Mouse (Mus musculus) heart, embryonic 14.5 days (tissue): Measurements from ENCODE around the gene Srd5a3. TPM values are rescaled to one million over a fixed set of nuclear protein-coding genes. Genes with fewer than 3 reads are reported as not detected.
A peak's percentile ranks its signal among the peaks of the same experiment; 100 is the strongest.

ENCODE experiments used
- ATAC-seq: fragments of 200-750 bp; cut with Nextera tagmentation; 2 replicates; pipeline ENCODE4 v1.8.0; 2017; ENCODE audit warnings: low read depth, moderate TSS enrichment; ENCODE audit not compliant: insufficient number of reproducible peaks, insufficient read depth, low FRiP score
- H3K27ac ChIP-seq, 2 experiments: fragments of 200-500 bp in 1 of 2; fragments of 300-500 bp in 1 of 2; sonication (generic) in 1 of 2; replicated peaks in 1 of 2; 2 replicates each; pipeline ENCODE4 v1.5.1; 2012 to 2014; ENCODE audit warnings: low read depth in 2 of 2, low read length in 2 of 2, control low read depth in 1 of 2, mild to moderate bottlenecking in 1 of 2, mixed read lengths in 1 of 2; ENCODE audit not compliant: control insufficient read depth in 1 of 2, insufficient read depth in 1 of 2
- H3K27me3 ChIP-seq: fragments of 300-500 bp; sonication (generic); 2 replicates; pipeline ENCODE4 v1.6.1; 2014; ENCODE audit warnings: mild to moderate bottlenecking, low read length, control low read depth; ENCODE audit not compliant: control insufficient read depth, insufficient read depth
- H3K36me3 ChIP-seq: fragments of 300-500 bp; sonication (generic); 2 replicates; pipeline ENCODE4 v1.6.1; 2014; ENCODE audit warnings: mild to moderate bottlenecking, control low read depth, low read length, mixed read lengths; ENCODE audit not compliant: control insufficient read depth, insufficient read depth
- H3K4me1 ChIP-seq, 2 experiments: fragments of 200-500 bp in 1 of 2; fragments of 300-500 bp in 1 of 2; sonication (generic) in 1 of 2; 2 replicates each; pipeline ENCODE4 v1.6.1; 2012 to 2014; ENCODE audit warnings: low read length in 2 of 2, control low read depth in 1 of 2, mixed read lengths in 1 of 2; ENCODE audit not compliant: control insufficient read depth in 2 of 2, insufficient read depth in 2 of 2
- H3K4me2 ChIP-seq: fragments of 300-500 bp; sonication (generic); 2 replicates; pipeline ENCODE4 v1.6.1; 2014; ENCODE audit warnings: mild to moderate bottlenecking, low read length
- H3K4me3 ChIP-seq, 2 experiments: fragments of 200-500 bp in 1 of 2; fragments of 300-500 bp in 1 of 2; sonication (generic) in 1 of 2; 2 replicates each; pipeline ENCODE4 v1.5.1; 2012 to 2014; ENCODE audit warnings: low read length in 2 of 2, mild to moderate bottlenecking in 2 of 2, control low read depth in 1 of 2, low read depth in 1 of 2, moderate library complexity in 1 of 2; ENCODE audit not compliant: control insufficient read depth in 1 of 2, insufficient read depth in 1 of 2
- H3K9ac ChIP-seq: fragments of 300-500 bp; sonication (generic); 2 replicates; pipeline ENCODE4 v1.6.1; 2014; ENCODE audit warnings: mild to moderate bottlenecking, low read length
- H3K9me3 ChIP-seq: fragments of 300-500 bp; sonication (generic); 2 replicates; pipeline ENCODE4 v1.6.1; 2016; ENCODE audit warnings: low read length, control low read depth; ENCODE audit not compliant: control insufficient read depth
- WGBS: fragments of 180-500 bp; shearing (Covaris S2); extraction: QIAGEN DNeasy Blood & Tissue Kit; methylation state at CpG from one replicate; pipeline ENCODE4 v1.1.7; 2014; 5-methylcytosine and 5-hydroxymethylcytosine counted together
- polyA plus RNA-seq: library from polyadenylated mRNA; unstranded; fragments of >200 nt; fragmentation: Nextera tagmentation; extraction: Ambion mirVana; gene quantifications from 2 replicates; pipeline ENCODE4 v1.2.1, GENCODE M21; 2014

Gene Srd5a3
- polyA plus RNA-seq, 1 experiment from 2014 or later = 22.6 TPM

DNA sequence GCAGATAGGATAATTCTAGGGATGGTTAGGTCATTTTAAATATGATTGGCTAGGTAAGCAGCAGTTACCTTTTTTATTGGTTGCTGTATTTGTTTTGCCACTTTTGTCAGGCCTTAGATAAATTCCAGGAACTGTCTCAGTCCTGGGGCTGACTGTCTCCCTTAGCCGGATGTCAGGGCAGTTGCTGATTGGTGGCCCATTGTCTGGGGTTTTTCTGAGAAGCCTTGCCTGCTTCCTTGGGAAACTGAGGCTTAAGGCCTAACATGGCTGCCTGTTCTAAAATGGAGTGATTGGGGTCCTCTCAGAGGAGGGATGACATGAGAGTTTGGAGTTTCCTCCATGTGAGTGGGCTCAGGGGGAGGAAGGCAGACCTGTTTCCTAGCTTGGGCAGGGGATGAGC is 2.0 kb upstream of the Srd5a3 start:
- Histone ChIP-seq H3K36me3 (no peaks in the 10 kb centered on the region), H3K27ac (no peak overlapping the region), H3K9me3 (no peaks in the 10 kb centered on the region), H3K4me3 (no peak overlapping the region), H3K27me3 (no peaks in the 10 kb centered on the region), H3K9ac (no peak overlapping the region), H3K4me2 (no peak overlapping the region), H3K4me1 (peaks cover 18 to 22% of the 10 kb centered on the region in 2 experiments)
- no peak for ATAC-seq
- 65% methylated on average over 1 of the region's 1 CpGs for WGBS

- ATAC-seq = no peak
- Histone ChIP-seq H3K9me3 (no peaks in the 10 kb centered on the region), H3K36me3 (no peaks in the 10 kb centered on the region), H3K4me1 (peaks cover 18 to 22% of the 10 kb centered on the region in 2 experiments), H3K9ac (no peak overlapping the region), H3K27me3 (no peaks in the 10 kb centered on the region), H3K4me2 (no peak overlapping the region), H3K27ac (peak overlapping the region in 1 of 2 experiments; percentile 98; a peak in 1 of 4 replicates), H3K4me3 (no peak overlapping the region)
- WGBS = 34% methylated on average over 10 of the region's 10 CpGs
Observed at GRCm38 (mm10) chr5:76138512-76138911, 1.6 kb upstream of the Srd5a3 start.

DNA sequence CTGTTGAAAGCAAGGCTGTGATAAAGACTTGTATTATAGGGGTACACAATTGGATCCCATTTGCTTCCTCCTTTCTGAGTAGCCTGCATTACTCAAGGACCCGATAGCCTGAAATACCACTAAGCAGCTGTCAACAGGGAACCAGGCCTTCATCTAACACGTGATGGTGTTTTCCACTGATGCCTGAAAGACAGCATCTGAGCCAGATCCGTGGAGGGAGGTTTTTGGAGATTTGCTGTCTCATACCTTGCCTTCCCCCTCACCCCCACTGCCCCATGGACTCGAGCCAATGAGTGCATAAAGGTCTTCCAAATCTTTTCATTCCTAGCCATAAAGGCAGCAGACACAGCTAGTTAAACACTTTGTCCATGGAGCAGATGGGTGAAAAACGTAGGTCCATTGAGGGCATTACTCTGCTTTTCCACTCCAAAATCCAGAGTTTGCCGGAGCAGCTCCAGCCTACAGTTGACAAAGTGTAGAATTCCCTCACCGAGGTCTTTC is 850 bp upstream of the Srd5a3 start:
- no peaks in the 10 kb centered on the region for H3K9me3 ChIP-seq
- H3K4me2 ChIP-seq = peak overlapping the region; percentile 76
- no peak overlapping the region; the same call in 1 of the 2 replicates for H3K9ac ChIP-seq
- peak overlapping the region in 1 of 2 experiments; percentile 77; a peak in 2 of 4 replicates for H3K4me3 ChIP-seq
- ATAC-seq = no peak
- no peaks in the 10 kb centered on the region for H3K27me3 ChIP-seq
- H3K36me3 ChIP-seq = no peaks in the 10 kb centered on the region
- WGBS = 14% methylated on average over 7 of the region's 7 CpGs
- H3K27ac ChIP-seq = peak overlapping the region in 1 of 2 experiments; percentile 98; a peak in 2 of 4 replicates
- H3K4me1 ChIP-seq = peaks cover 18 to 22% of the 10 kb centered on the region in 2 experiments

DNA sequence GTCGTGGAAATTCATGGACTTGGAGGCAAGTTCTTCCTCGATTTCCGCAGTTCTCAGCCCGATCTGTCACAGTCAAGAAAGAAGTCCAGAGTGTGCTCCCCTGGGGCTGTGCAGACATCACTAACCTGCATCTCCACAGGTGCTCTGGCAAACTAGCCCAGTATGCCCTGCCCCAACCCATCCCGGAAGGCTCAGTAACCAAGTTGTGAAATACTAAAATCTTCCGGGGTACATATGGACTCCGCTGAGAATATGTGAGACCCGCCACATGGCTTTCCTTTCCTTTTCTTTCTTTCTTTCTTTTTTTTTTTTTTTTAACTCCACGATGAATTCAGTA is 627 bp downstream of the Srd5a3 start:
- Histone ChIP-seq H3K27me3 (no peaks in the 10 kb centered on the region), H3K4me3 (peak overlapping the region; percentile 77 to 94), H3K4me1 (peaks cover 18 to 22% of the 10 kb centered on the region in 2 experiments), H3K4me2 (peak overlapping the region; percentile 76), H3K9ac (peak overlapping the region; percentile 90), H3K27ac (peak overlapping the region; percentile 98 to 99), H3K36me3 (no peaks in the 10 kb centered on the region), H3K9me3 (no peaks in the 10 kb centered on the region)
- peak; percentile 10; the same call in 1 of the 2 replicates for ATAC-seq
- 8% methylated on average over 9 of the region's 9 CpGs for WGBS

DNA sequence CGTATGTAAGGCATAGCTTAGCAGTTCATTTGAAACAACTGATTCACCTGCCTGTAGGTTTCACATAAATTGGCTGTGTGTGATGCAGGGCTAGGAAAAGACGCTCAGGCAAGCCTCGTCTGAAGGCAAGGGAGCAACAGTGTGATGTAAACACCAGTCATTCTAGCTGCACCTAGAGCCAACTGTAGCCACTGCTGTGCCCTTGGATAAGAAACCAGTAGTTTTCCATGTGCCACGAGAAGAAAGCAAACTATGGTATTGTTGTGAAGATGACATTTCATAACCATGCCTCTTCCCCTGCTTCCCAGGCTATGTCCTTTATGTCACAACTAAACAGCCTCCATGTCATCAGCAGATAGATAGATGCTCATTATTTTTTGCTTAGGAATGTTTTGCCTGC is 3.3 kb downstream of the Srd5a3 start:
- no peak for ATAC-seq
- Histone ChIP-seq H3K4me1 (peaks cover 15 to 20% of the 10 kb centered on the region in 2 experiments), H3K36me3 (0 out of 2 replicates have a peak, but pooled peaks cover 7% of the 10 kb centered on the region), H3K9ac (no peak overlapping the region), H3K4me2 (no peak overlapping the region), H3K27ac (no peak overlapping the region), H3K27me3 (no peaks in the 10 kb centered on the region), H3K4me3 (no peak overlapping the region), H3K9me3 (no peaks in the 10 kb centered on the region)
- WGBS = 88% methylated on average over 4 of the region's 4 CpGs

- WGBS = 94% methylated on average over 1 of the region's 1 CpGs
- ATAC-seq = no peak
- Histone ChIP-seq H3K27ac (no peak overlapping the region), H3K27me3 (no peaks in the 10 kb centered on the region), H3K36me3 (peaks cover 29% of the 10 kb centered on the region), H3K4me2 (no peak overlapping the region), H3K4me3 (no peak overlapping the region), H3K4me1 (no peaks in the 10 kb centered on the region), H3K9me3 (no peaks in the 10 kb centered on the region), H3K9ac (no peak overlapping the region)
Observed at GRCm38 (mm10) chr5:76146401-76146800, 6.3 kb downstream of the Srd5a3 start.

DNA sequence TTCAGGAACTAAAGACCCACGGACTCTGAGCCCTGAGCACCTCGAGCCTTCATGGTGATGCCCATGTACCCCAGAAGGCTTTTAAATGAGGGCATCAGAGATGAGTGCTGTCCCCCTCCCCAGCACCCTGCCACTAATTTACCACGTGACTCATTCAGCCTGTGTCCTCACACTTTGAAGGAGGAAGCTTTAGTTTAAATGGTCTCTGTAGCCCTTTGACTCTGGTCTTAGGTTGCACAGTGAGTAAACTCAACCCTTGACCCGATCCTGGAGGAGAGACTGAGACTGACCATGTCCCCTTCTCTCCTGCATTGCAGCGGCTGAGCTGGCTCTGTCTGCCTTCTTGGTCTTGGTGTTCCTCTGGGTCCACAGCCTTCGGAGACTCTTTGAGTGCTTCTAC is 9.4 kb downstream of the Srd5a3 start:
- peaks cover 46% of the 10 kb centered on the region for H3K36me3 ChIP-seq
- no peak for ATAC-seq

GRCm38 (mm10) chr5:76152956-76153355 is 12.9 kb downstream of the Srd5a3 start:
- no peak overlapping the region for H3K9ac ChIP-seq
- H3K27ac ChIP-seq = no peak overlapping the region
- no peaks in the 10 kb centered on the region for H3K27me3 ChIP-seq
- 88% methylated on average over 6 of the region's 6 CpGs for WGBS
- H3K4me1 ChIP-seq = peaks cover 11 to 19% of the 10 kb centered on the region in 2 experiments
- H3K9me3 ChIP-seq = no peaks in the 10 kb centered on the region
- H3K36me3 ChIP-seq = peaks cover 53% of the 10 kb centered on the region
- no peak overlapping the region for H3K4me3 ChIP-seq
- no peak overlapping the region for H3K4me2 ChIP-seq
- ATAC-seq = no peak

More for the DNA sequence above, 9.4 kb downstream of the Srd5a3 start:
- no peak overlapping the region for H3K4me2 ChIP-seq
- no peak overlapping the region for H3K4me3 ChIP-seq
- no peaks in the 10 kb centered on the region for H3K27me3 ChIP-seq
- no peaks in the 10 kb centered on the region for H3K9me3 ChIP-seq
- H3K9ac ChIP-seq = no peak overlapping the region
- H3K27ac ChIP-seq = no peak overlapping the region
- peaks cover 3 to 4% of the 10 kb centered on the region in 2 experiments for H3K4me1 ChIP-seq
- 87% methylated on average over 6 of the region's 6 CpGs for WGBS
